Mouse (Mus musculus): ENCODE measurements around the gene Cpne7. TPM values are rescaled to one million over a fixed set of nuclear protein-coding genes. Genes with fewer than 3 reads are reported as not detected.
"Not testable (repeated sequence)": the region's sequence is repeated elsewhere in the genome, so short reads cannot be mapped to it uniquely, and the experiment has no call there.

Cpne7 gene
- polyA plus RNA-seq, 1 experiment from 2014 or later = 1.6 TPM

DNA sequence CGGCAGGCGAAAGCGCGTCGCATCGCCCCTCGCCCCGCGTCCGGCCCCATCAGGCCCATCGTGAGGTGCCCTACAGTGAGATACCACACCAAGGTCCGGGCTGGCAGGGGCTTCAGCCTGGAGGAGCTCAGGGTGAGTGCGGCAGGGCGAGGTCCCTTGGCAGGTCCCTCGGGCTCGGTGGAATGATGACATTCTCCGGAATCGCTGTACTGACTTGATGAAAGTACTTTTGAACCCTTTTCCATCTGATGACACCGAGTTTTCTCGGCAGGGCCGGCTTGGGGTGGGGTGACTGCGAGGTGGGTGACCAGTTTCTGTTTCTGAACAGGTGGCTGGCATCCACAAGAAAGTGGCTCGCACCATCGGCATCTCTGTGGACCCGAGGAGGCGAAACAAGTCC lies 14.3 kb upstream of the Cpne7 start:
- H3K4me1 ChIP-seq = peaks cover 27% of the 10 kb centered on the region
- H3K27me3 ChIP-seq; ATAC-seq (ENCODE audit: insufficient number of reproducible peaks, insufficient read depth, low FRiP score, low TSS enrichment, low read depth); H3K9me3 ChIP-seq: not testable (repeated sequence)
- H3K4me3 ChIP-seq = peak overlapping the region; percentile 74
- H3K4me2 ChIP-seq = peak overlapping the region; percentile 95
- H3K9ac ChIP-seq = peak overlapping the region; percentile 98
- peaks cover 35% of the 10 kb centered on the region for H3K36me3 ChIP-seq
- peak overlapping the region; percentile 95 for H3K27ac ChIP-seq
- 1% methylated on average over 26 of the region's 26 CpGs for WGBS

DNA sequence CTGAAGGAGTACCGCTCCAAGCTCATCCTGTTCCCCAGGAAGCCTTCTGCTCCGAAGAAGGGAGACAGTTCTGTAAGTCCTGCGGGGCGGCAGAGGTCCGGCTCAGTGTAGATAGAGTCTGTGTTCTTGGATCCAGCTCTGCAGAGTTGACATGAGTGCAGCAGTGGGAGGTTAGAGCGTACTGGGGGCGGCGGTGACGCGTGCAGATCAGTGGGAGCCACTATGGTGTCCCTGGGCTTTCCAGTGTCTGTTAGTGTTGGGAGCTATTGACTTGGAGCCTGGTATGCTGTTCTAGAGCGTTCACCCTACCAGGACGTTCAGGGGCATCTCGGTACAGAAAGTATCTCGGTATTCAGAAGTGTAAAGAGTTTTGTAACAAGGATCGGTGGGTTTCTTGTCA lies 13.9 kb upstream of the Cpne7 start:
- H3K9ac ChIP-seq = peak overlapping the region; percentile 98
- H3K4me1 ChIP-seq = peaks cover 27% of the 10 kb centered on the region
- H3K36me3 ChIP-seq = peaks cover 31% of the 10 kb centered on the region
- peak overlapping the region; percentile 95 for H3K27ac ChIP-seq
- no peaks in the 10 kb centered on the region for H3K27me3 ChIP-seq
- H3K4me3 ChIP-seq = peak overlapping the region; percentile 74
- no peaks in the 10 kb centered on the region for H3K9me3 ChIP-seq
- ATAC-seq (ENCODE audit: insufficient number of reproducible peaks, insufficient read depth, low FRiP score, low TSS enrichment, low read depth) = no peak
- 12% methylated on average over 15 of the region's 15 CpGs for WGBS
- peak overlapping the region; percentile 95 for H3K4me2 ChIP-seq

DNA sequence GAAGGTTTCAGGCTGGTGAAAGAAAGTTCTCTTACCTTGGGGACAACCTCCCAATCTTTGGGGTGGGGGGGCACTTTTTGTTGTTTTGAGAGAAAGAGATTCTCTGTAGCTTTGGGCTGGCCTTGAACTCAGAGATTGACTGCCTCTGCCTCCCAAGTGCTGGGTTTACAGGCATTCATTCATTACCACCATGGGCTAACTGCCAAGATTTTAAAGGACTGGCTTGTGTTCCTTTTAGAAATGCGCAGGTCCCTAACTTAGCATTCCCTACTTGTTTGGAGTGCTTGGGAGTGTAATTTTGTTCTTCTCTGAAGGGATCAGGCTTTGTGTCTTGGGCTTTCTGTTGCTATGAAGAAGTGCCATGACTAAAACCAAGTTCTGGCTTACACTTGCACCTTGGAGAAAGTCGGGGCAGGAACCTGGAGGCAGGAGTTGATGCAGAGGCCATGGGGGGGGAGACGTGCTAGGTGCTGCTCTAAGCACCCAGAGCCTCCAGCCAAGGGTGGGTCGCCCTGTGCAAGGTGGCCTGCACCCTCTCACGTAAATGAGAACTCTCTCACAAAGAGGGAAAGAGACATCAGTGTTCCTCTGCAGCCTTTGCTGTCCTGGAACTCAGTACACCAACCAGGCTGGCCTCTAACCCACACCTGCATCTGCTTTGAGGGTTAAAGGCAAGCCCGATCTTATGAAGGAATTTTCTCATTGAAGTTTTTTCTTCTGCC lies 13.0 kb upstream of the Cpne7 start:
- H3K9ac ChIP-seq = peak overlapping the region; percentile 98
- WGBS = 85% methylated on average over 6 of the region's 6 CpGs
- ATAC-seq (ENCODE audit: insufficient number of reproducible peaks, insufficient read depth, low FRiP score, low TSS enrichment, low read depth) = no peak
- H3K4me2 ChIP-seq = peak overlapping the region; percentile 95
- H3K4me3 ChIP-seq = peak overlapping the region; percentile 74
- no peak overlapping the region; the same call in 1 of the 2 replicates for H3K27ac ChIP-seq
- peaks cover 27% of the 10 kb centered on the region for H3K4me1 ChIP-seq
- no peaks in the 10 kb centered on the region for H3K9me3 ChIP-seq
- peaks cover 28% of the 10 kb centered on the region for H3K36me3 ChIP-seq
- H3K27me3 ChIP-seq = no peaks in the 10 kb centered on the region

DNA sequence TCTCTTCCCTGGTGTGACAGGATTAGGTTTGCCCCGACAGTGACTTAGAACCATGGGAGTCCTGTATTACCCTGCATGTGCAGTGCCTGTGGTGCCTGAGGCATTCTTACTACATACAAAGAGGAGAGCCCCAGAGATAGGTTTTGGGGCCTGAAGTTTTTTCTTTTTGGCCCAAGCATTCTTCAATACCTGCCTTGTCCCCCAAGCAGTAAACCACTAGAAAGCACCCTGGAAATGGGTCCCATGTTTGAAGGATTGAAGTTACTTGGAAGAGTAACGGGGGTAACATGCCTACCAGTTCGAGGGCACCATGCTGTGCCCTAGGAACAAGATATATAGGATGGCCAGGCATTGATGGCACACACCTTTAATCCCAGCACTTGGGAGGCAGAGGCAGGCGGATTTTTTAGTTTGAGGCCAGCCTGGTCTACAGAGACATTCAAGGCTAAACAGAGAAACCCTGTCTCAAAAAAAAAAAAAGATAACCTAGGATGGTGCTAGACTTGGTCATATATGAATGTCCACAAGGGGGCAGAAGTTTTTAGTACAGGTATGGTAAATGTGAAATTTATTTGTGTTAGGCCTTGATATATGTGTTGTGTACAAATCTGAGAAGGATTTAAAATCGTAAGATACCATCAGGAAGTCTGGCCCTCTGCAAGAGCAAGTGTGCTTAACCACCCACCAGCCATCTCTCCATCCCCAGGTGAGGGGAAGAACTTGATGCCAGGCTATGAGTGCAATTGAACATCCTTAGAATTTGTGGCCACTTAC lies 11.4 kb upstream of the Cpne7 start:
- no peak overlapping the region for H3K4me3 ChIP-seq
- H3K9me3 ChIP-seq = no peaks in the 10 kb centered on the region
- H3K27ac ChIP-seq = no peak overlapping the region
- ATAC-seq (ENCODE audit: insufficient number of reproducible peaks, insufficient read depth, low FRiP score, low TSS enrichment, low read depth) = no peak
- 63% methylated on average over 5 of the region's 5 CpGs for WGBS
- no peaks in the 10 kb centered on the region for H3K27me3 ChIP-seq
- peaks cover 23% of the 10 kb centered on the region for H3K4me1 ChIP-seq
- H3K36me3 ChIP-seq = peaks cover 28% of the 10 kb centered on the region
- H3K4me2 ChIP-seq = no peak overlapping the region
- no peak overlapping the region for H3K9ac ChIP-seq

GRCm38 (mm10) chr8:123106531-123106930 lies 10.6 kb upstream of the Cpne7 start:
- Histone ChIP-seq H3K4me1 (peaks cover 25% of the 10 kb centered on the region), H3K9ac (no peak overlapping the region), H3K27ac (no peak overlapping the region), H3K4me2 (no peak overlapping the region), H3K27me3 (no peaks in the 10 kb centered on the region), H3K4me3 (no peak overlapping the region), H3K9me3 (no peaks in the 10 kb centered on the region), H3K36me3 (peaks cover 28% of the 10 kb centered on the region)
- no peak for ATAC-seq (ENCODE audit: insufficient number of reproducible peaks, insufficient read depth, low FRiP score, low TSS enrichment, low read depth)
- 52% methylated on average over 2 of the region's 2 CpGs for WGBS

DNA sequence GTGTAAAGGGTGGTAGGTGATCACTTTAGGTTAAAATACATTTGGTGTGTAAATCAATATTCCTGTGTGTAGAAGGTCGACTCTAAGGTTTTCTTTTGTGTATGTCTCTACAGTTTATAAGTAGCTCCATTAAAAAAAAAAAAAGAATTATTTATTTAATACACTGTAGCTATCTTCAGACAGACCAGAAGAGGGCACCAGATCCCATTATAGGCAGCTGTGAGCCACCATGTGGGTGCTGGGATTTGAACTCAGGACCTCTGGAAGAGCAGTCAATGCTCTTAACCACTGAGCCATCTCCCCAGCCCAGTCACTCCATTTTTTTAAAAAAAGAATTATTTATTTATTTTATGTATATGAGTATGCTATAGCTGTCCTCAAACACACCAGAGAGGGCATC lies 9.2 kb upstream of the Cpne7 start:
- 65% methylated on average over 1 of the region's 1 CpGs for WGBS
- ATAC-seq (ENCODE audit: insufficient number of reproducible peaks, insufficient read depth, low FRiP score, low TSS enrichment, low read depth) = no peak

DNA sequence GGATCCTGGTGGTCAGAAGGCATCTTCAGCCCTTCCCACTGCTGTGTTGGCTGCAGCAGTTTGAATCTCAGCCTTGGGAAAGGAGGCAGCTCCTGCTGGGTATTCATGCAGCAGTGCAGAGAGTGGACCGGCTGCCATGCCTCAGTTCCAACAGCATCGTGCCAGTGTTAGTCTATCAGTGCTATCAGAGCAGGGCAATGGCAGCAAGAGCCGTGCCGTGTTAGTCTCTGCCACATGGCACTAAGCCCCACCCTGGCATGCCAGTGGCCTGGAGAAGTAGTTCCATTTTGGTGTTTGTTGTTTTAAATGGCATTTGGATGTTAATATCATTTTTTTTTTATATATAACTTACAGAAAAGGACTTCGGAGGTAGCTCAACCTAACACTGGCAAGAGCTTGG lies 8.2 kb upstream of the Cpne7 start:
- Histone ChIP-seq H3K27me3 (no peaks in the 10 kb centered on the region), H3K9me3 (no peaks in the 10 kb centered on the region), H3K27ac (peak overlapping the region; percentile 39; the same call in 1 of the 2 replicates), H3K36me3 (peaks cover 19% of the 10 kb centered on the region), H3K4me3 (no peak overlapping the region), H3K4me2 (no peak overlapping the region), H3K4me1 (peaks cover 14% of the 10 kb centered on the region; the same call in 1 of the 2 replicates), H3K9ac (no peak overlapping the region)
- ATAC-seq (ENCODE audit: insufficient number of reproducible peaks, insufficient read depth, low FRiP score, low TSS enrichment, low read depth) = no peak
- 83% methylated on average over 5 of the region's 5 CpGs for WGBS

More for the DNA sequence above, 9.2 kb upstream of the Cpne7 start:
- no peaks in the 10 kb centered on the region for H3K9me3 ChIP-seq
- no peak overlapping the region for H3K27ac ChIP-seq
- peaks cover 28% of the 10 kb centered on the region for H3K36me3 ChIP-seq
- no peak overlapping the region for H3K4me3 ChIP-seq
- no peaks in the 10 kb centered on the region for H3K27me3 ChIP-seq
- no peak overlapping the region for H3K9ac ChIP-seq
- no peak overlapping the region for H3K4me2 ChIP-seq
- H3K4me1 ChIP-seq = peaks cover 22% of the 10 kb centered on the region

- peaks cover 2% of the 10 kb centered on the region for H3K27me3 ChIP-seq
- H3K4me1 ChIP-seq = peaks cover 8% of the 10 kb centered on the region; the same call in 1 of the 2 replicates
- peaks cover 2% of the 10 kb centered on the region; the same call in 1 of the 2 replicates for H3K36me3 ChIP-seq
- no peak overlapping the region for H3K4me2 ChIP-seq
- 17% methylated on average over 4 of the region's 4 CpGs for WGBS
- H3K4me3 ChIP-seq = no peak overlapping the region
- no peak overlapping the region for H3K9ac ChIP-seq
- ATAC-seq (ENCODE audit: insufficient number of reproducible peaks, insufficient read depth, low FRiP score, low TSS enrichment, low read depth) = no peak
- no peak overlapping the region for H3K27ac ChIP-seq
- H3K9me3 ChIP-seq = no peaks in the 10 kb centered on the region
These were observed 6.5 kb upstream of the Cpne7 start for GRCm38 (mm10) chr8:123110649-123111048.

DNA sequence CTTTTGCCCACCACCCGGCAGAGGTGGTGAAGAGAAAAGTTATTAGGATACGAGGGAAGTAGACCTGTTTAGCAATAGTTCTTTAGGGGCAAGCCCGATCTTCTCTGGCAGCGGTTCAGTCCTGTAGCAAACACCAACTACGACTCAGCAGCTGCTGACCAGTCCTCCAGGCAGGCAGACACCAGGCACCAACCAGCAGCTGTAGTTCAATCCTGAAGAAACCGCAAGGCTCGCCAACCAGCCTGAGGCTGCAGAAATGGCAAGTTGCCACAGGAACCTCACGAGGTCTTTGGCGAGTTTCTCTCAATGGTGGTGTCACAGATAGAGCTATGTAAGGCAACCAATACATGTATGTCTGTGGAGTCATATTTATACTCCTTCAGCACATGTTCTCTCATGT lies 4.3 kb upstream of the Cpne7 start:
- Histone ChIP-seq H3K27me3 (peaks cover 24% of the 10 kb centered on the region), H3K9me3 (no peaks in the 10 kb centered on the region), H3K4me2 (no peak overlapping the region), H3K4me3 (no peak overlapping the region), H3K27ac (no peak overlapping the region), H3K9ac (no peak overlapping the region), H3K36me3 (no peaks in the 10 kb centered on the region), H3K4me1 (peaks cover 25% of the 10 kb centered on the region)
- no peak for ATAC-seq (ENCODE audit: insufficient number of reproducible peaks, insufficient read depth, low FRiP score, low TSS enrichment, low read depth)
- 74% methylated on average over 9 of the region's 9 CpGs for WGBS

- no peak overlapping the region for H3K27ac ChIP-seq
- H3K4me2 ChIP-seq = no peak overlapping the region
- no peak overlapping the region for H3K4me3 ChIP-seq
- H3K4me1 ChIP-seq = peaks cover 30% of the 10 kb centered on the region
- no peak overlapping the region for H3K9ac ChIP-seq
- no peak for ATAC-seq (ENCODE audit: insufficient number of reproducible peaks, insufficient read depth, low FRiP score, low TSS enrichment, low read depth)
- no peaks in the 10 kb centered on the region for H3K9me3 ChIP-seq
- no peaks in the 10 kb centered on the region for H3K36me3 ChIP-seq
- 59% methylated on average over 2 of the region's 2 CpGs for WGBS
- H3K27me3 ChIP-seq = peaks cover 35% of the 10 kb centered on the region
These were observed 3.2 kb upstream of the Cpne7 start for GRCm38 (mm10) chr8:123113908-123114469.

DNA sequence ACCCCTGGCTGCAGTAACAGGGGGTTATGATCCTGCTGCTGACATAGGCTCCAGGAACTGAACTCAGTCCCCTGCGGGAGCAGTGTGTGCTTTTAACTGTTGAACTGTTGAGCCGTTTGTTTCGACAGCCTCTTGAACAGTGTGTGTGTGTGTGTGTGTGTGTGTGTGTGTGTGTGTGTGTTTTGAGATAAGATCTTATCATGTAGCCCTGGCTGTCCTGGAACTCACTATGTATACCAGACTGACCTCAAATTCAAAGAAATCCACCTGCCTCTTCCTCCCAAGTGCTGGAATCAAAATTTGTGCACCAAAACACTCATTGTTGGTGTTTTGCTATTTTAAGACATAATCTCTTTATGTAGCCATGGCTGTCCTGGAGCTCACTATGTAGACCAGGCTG lies 2.5 kb upstream of the Cpne7 start:
- Histone ChIP-seq H3K4me2 (no peak overlapping the region), H3K27ac (no peak overlapping the region), H3K9ac (no peak overlapping the region), H3K36me3 (no peaks in the 10 kb centered on the region), H3K4me1 (peaks cover 30% of the 10 kb centered on the region), H3K4me3 (no peak overlapping the region), H3K9me3 (no peaks in the 10 kb centered on the region), H3K27me3 (peaks cover 42% of the 10 kb centered on the region)
- no peak for ATAC-seq (ENCODE audit: insufficient number of reproducible peaks, insufficient read depth, low FRiP score, low TSS enrichment, low read depth)
- 40% methylated on average over 3 of the region's 3 CpGs for WGBS

Data from embryonic facial prominence, embryonic 13.5 days (tissue).